Mouse (Mus musculus): Measurements from ENCODE around the gene Pax9. TPM values are rescaled to one million over a fixed set of nuclear protein-coding genes. Genes with fewer than 3 reads are reported as not detected.

Pax9 gene
- not detected for polyA plus RNA-seq (2015; fragmentation: Illumina TruSeq; extraction: RNeasy Lipid Tissue Mini Kit (QIAGEN cat#74804); ENCODE audit: insufficient read depth, low replicate concordance)

GRCm38 (mm10) chr12:56691427-56692079 lies at the start of gene Pax9:
TSS of gene Pax9 (plus strand) at chr12:56691767.

Other genes starting within 250 kb of the Pax9 start
- not detected for gene Nkx2-1, start 154.9 kb upstream of the Pax9 start, polyA plus RNA-seq (2015; fragmentation: Illumina TruSeq; extraction: RNeasy Lipid Tissue Mini Kit (QIAGEN cat#74804); ENCODE audit: insufficient read depth, low replicate concordance)
- gene Nkx2-9, start 78.5 kb upstream of the Pax9 start, polyA plus RNA-seq (2015; fragmentation: Illumina TruSeq; extraction: RNeasy Lipid Tissue Mini Kit (QIAGEN cat#74804); ENCODE audit: insufficient read depth, low replicate concordance) = not detected